Mouse (Mus musculus) right cerebral cortex, adult 18-20 months (tissue): ENCODE data around the gene Wdr81.
A peak's percentile ranks its signal among the peaks of the same experiment; 100 is the strongest.

Experiments
- DNase-seq: peaks from one replicate; pipeline ENCODE4 v3.0.0; 2022; ENCODE audit warnings: mixed read lengths

The Wdr81 gene

DNA sequence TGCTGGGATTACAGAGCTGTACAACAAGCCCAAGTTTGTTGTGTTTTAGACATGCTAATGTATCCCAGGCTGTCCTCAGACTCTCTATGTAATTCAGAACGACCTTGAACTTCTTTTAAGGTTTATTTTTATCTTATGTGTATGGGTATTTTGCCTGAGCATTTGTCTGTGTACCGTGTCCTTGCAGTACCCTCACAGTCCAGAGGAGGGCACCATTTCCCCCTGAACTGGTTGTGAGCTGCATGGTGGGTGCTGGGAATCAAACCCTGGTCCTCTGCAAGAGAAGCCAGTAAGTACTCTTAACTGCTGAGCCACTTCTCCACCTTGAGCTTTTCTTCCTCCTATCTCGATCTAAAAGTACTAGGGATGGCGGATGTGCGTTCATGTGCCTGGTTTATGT lies 20.4 kb downstream of the Wdr81 start:
- DNase-seq: no peak

DNA sequence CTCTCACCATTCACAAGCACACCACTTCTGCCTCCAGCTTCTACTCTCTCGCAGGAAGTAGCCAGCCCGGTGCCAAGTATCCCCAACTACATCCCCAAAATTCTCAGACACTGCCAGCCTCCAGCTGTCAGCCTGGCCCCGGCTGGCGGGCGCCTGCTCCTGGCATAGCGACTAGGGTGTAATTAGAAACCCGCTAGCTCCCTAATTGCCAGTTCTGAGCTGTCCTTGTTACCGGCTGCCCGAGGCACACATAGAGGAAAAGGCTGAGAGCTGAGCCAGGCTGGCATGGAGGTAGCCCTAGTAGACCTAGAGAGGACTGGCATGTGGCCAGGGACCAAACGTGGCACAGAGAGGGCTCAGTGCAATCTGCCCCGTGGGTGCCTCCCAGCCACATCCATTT lies 23.2 kb downstream of the Wdr81 start:
- peak; percentile 80 for DNase-seq

DNA sequence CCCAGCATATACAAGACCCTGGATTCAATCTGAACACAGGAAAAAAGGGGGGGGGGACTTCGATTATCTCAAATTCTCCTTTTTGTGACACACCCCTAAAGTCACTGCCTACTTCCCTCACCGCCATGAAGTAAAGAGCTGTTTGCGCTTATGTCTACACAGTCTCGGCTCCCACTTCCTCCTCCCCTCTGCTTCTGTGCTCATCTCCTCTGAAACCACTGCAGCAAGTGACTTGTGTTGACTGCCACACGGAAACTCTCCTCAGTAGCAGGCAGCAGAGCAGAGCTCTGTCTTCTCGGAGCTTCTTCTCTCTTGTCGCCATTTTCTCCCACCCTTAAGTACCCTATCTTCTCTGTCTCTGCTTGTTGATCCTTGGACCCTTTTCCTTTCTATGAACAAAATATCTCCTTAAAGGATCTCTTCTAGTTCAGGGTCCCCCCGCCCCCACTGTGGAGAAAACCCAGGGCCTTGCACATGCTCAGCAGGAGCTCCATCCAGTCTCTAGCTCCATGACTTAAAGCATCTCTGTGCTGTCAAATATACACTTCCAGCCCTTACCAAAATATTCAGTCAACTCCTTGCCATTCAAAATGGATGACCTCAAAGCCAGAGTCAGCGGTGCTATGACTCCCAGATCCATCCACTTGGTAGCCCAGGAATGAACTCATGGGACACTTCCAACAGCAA lies 25.4 kb downstream of the Wdr81 start:
- no peak for DNase-seq

DNA sequence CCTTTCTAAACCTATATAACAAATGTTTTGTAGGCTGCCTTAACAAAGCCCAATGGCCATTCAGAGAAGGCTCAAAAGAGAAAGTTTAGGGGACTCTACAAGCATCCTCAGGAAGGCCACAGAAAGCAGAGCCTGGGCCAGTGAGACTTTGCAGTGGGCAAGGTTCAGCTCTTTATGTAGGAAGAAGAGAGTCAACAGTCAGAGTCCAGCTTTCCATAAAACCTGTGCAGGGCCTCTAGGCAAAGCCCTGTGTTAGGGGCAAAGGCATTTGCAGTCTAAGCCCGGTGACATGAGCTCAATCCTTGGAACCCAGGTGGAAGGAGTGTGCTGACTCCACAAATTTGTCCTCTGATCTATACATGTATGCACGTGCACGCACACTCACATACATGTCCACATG lies 30.1 kb downstream of the Wdr81 start:
- DNase-seq: no peak

DNA sequence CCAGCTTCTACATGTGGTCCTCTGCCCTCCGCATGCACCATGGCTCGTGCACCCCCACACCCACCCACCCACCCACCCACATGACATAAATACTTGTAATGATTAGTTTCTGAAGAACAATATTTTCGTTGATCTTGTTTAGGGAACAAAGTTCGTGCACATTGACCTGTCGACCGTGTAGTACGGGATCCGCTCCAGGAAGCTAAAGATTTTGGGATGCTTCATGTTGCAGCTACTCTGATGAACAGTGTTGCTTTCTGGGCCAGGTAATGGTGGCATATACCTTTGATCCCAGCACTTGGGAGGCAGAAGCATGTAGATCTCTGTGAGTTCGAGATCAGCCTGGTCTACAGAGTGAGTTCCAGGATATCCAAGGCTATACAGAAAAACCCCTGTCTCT lies 30.5 kb downstream of the Wdr81 start:
- no peak for DNase-seq

DNA sequence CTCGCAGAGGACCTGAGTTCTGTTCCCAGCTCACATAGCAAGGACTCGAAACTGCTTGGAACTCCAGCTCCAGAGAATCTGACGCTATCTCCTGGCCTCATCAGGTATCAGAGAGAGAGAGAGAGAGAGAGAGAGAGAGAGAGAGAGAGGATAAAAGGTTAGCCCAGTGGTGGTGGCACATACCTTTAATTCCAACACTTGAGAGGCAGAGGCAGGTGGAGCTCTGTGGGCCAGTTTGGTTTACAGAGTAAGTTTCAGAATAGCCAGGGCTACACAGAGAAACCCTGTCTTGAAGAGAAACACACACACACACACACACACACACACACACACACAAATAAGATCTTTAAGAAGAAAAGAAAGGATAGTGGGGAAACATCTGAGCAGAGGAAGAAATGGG lies 31.4 kb downstream of the Wdr81 start:
- DNase-seq: no peak

DNA sequence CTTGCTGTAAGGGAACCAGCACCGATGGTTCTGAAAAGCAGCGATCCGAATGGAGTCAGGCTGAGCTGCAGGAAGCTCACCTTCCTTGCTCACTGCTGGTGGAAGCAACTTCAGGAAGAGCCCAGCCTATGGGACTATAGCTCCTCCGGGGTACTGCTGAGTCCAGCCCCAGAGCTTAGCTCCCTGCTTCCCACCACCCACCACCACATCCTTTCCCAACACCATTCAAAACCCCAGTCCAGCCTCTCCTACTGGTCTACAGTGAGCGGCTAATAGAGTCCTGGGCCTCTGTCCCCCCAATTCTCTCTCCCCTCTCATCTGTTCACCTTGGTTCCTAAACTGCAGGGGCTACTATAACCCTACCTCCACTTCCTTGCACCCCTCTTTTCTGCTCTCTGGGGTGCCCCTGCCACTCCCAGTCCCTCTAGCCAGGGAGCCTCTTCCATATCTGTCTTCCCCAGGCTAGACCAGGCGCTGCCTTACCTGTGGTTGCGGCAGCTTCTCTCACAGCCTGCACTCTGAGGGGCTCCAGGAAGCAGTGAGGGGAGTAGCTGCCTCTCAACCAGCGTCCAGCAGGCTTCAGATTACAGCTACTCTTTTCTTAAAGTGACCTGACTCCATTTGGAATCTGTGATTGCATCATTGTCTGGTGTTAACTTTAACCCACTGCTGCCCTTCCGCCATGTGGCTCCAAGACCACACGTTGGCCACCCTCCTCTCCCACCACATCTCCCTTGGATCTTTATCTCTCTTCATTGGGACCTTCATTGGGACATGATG lies 32.3 kb downstream of the Wdr81 start, which contains the start of gene Serpinf1:
Gene Serpinf1, minus strand, starts transcription at position 689 of the 780 bp plus-strand sequence.
- DNase-seq: no peak

DNA sequence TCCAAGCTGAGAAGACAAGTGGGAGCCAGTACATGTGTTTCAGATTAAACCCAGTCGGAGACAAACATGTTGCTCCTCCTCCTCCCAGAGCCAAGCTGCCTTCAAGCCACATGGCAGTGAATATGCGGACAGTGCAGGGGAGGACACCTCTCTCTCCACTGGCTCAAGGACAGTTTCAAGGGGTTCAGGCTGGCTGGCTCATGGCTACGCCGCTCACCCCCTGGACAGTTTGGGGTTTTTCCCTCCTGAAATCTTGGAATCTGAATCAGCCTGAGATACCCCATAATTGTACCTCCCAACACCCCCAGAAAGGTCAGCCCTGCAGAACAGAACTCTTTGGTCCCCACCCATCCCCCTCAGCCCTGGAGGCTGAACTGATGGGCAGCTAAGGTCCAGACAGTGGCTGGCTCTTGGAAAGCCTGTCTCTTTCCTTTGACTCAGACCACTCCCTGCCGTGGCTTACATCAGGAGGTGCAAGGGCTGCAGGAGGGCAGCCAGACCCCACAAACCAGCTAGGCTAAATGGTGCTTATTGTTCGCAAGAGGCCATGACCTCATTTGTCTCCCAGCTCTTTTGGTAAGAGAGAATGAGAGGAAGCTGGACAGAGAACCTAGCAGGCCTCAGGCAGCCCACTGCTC lies 33.0 kb downstream of the Wdr81 start:
- DNase-seq: no peak

DNA sequence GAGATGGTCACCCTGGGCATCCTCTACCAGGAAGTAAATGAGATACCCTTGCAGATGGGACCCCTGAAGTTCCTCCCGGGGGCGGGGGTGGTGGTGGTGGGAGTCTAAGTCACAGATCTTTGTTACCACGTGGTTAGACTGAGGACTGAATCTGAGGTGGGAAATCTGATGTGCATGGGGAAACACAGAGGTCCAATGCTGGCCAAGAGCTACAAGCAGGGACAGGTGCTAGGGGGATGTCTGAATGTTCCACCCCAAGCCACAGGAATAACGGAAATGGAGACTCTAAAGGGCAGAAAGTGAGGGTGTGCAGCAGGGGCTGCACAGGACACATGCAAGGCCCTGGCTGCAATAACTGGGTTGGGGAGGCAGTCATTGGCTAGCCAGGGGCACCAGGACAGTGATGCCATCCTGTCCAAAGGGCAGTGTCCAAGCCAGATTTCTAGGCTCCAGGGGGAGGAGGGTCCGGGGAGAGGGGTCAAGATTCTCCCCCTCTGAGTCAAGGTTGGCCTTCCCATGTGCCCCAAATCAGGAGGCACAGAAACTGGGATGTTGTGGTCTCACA lies 33.6 kb downstream of the Wdr81 start:
- DNase-seq: no peak

DNA sequence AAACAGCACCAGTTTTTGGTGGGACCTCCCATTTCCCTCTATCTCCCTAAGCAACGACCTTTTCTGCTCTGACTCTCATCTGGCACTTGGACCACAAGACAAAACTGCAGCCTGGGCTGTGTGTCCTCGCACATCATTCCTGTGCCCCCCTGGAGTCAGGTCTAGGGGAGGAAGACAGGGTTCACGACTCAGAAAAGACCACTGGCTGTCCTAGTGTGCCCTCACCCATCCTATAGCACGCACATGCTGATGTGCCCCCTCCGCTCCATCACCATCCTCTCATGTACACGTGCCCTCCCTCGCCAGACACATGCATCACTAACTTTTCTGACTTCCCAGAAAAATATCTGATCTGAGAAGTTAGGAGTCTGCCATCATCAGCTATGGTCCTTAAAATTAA lies 34.5 kb downstream of the Wdr81 start:
- no peak for DNase-seq

DNA sequence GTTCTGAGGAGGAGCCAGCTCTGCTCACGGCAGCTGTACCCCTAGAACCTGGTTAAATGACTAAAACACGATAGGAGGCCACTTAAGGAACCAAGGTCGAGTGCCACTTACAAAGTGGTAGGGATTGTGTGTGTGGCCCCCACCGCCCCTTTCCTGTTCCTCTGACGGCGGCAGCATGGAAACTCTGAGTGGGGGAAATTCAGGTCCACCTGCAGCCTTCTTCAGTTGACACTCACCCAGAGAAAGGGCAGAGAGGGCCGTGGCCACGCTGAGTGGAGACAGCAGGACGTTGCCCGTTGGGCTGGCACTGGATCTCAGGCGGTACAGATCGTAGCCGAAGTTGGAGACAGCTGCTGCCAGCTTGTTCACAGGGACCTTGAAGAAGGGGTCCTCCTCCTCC lies 38.5 kb downstream of the Wdr81 start:
- DNase-seq: no peak

DNA sequence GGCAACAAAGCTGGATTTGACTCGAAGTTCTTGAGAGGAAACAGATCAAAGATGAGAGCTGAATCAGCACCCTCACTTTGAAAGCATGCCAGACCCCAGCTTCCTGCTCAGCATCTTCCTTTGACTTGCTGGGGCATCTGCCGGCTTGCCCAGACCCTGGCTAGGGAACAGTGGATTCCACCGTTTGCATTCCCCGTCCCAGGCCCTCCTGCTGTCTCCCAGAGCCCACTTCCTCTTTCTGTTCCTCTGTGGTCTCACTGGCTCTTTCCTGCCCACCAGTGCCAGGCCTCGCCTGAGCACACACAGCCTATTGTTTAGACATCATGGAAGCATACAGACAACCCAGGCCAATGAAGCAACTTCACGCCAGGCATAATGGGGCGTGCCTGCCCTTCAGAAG lies 39.4 kb downstream of the Wdr81 start:
- no peak for DNase-seq

DNA sequence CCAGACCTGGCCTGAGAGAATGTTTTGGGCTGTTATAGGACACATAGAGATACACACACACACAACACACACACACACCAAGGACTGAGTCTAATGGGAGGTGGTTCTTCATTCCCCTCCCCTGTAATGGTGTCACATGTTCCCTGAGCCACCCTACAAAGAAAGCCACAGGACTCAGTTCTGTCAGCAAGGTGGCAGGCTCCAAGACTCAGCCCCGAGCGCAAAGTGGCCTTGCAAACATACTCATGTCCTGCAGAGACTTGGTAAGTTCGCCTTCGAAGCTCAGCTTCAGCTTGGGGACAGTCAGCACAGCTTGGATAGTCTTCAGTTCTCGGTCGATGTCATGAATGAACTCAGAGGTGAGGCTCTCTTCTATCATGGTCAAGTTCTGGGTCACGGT lies 43.9 kb downstream of the Wdr81 start:
- no peak for DNase-seq

DNA sequence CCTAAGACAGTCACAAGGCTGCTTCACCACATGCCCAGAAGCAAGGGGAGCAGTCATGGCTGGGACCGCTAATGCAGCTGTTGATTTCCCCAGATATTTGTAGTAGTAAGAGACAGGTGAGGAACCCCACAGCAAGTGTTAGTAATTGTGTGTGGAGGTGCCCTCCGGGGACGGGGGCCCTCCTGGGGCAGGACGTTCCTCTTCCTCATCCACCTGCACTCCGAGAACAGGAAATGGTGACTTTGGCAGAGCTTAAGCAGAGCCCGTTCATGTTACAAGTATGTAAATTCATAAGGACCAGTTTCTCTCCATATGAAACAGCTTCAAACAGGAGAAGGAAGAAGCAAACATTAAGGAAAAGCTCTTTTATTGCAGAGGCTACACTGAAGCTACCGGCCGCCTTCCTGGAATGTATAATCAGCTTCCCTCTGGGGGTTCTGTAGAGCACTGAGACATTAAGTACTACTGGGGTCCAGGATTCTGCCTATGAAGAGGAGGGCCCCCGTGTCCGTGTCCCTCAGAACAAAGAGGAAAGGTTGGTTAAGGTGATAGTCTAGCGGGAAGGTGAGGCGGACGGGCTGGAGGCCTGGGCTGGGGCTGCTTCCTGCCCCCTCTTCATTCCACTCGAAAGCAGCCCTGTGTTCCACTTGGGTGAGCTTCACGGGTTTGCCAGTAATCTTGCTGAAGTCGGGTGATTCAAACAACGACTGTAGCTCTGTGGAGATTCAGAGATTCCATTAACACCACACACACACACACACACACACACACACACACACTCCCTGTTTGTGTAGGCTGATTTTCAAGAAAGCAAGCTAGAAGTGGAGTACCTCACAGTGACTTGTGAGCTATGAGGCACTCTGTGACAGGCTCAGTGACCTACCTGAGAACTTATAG lies 44.6 kb downstream of the Wdr81 start:
- DNase-seq: no peak

DNA sequence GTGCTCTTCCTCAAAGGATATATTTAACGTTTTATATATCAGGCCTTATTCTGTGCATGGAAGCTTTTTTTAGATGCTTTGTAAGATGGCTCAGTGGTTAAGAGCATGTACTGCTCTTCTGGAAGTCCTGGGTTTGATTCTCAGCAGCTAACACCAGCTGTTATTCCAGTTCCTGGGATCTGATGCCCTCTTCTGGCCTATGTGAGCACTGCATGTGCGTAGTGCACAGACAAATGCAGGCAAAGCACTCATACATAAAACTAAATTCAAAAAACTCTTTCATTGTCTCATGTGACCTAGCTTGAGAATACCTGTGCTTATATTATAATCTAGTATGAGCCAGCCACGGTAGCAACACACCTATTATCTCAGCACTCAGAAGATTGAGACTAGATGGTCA lies 47.7 kb downstream of the Wdr81 start:
- no peak for DNase-seq

DNA sequence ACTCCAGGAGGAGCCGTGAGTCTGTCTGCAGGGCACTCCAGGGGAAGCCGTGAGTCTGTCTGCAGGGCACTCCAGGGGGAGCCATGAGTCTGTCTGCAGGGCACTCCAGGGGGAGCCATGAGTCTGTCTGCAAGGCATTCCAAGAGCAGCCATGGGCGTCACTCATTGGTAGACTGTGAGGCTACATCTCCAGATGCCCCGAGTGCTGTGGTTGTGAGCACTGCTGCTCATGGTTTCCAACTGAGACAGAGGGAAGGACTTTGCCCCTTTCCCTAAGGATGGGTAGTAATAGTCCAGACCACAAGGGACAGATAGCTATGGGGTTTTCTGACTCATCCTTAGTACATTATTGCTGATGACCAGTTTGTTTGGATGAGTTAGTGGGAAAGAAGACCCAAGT lies 48.4 kb downstream of the Wdr81 start:
- no peak for DNase-seq

DNA sequence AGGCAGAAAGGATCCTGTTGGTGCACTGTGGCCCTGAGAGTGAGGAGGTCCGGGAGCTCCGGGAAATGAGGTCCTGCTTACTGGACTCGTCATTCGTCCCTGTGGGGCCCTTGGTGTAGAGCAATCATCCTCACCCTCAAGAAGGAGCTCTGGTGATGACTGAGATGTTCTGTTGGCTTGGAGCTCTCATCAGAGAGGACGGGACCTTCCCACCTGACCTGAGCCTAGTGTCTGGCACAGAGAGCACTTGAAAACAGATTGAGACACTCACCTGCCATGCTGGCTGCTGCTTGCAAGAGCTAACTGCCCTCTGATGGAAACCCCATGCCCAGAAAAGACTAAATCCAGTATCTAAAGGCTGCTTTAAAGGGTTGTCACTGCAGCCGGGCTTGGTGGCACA lies 49.7 kb downstream of the Wdr81 start:
- no peak for DNase-seq

DNA sequence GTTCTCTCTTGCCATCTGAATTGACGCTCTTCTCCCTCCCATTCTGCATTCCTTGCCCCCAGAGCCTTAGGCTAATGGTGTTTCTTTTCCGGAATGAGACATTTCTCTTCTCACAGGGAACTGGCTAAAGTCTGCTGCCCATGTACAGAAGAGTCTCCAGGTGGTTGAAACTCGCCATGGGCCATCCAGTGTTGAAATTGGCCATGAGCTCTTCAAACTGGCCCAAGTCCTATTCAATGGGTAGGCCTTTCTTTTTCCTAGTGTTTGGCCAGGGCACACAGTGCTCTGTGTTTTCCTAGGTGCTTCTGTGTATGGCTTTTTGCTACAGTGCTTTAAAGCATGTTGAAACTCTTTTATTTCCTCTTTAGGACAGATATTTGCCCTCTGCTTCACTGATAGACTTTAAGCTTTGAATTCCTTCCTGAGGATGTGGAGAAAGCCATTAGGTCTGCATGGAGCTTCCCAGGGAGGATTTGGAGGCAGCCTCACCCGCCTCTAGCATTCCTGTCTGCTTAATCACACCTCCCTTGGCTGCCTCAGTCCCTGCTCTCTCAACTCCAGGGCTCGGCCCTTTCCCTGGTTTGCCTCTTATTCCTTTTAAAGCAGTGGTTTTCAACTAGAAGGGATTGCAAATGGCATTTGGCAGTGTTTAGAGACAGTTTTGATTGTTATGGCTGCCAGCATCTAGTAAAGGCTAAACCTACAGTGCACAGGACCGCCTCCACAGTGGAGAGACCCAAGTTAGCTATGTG lies 51.0 kb downstream of the Wdr81 start:
- no peak for DNase-seq

DNA sequence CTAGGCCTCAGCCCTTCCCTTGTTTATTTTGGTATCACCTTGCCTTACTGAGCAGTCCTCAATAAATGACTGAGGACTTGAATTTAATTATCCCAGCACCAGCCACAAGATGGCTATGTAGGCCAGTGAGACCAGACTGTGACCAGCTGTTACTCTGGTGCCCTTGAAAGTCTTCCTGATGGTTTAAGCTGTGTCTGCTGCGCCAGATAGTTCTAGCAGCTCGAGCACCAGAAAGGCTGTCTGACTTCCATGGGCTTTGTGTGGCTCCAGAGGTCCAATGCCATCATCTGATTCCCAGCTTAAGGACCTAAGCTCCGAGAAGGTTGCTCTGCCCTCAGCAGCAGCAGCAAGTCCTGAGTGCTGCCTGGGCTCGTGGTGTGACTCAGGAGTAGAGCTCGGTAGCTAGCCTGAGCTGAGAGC lies 52.2 kb downstream of the Wdr81 start:
- peak; percentile 60 for DNase-seq

DNA sequence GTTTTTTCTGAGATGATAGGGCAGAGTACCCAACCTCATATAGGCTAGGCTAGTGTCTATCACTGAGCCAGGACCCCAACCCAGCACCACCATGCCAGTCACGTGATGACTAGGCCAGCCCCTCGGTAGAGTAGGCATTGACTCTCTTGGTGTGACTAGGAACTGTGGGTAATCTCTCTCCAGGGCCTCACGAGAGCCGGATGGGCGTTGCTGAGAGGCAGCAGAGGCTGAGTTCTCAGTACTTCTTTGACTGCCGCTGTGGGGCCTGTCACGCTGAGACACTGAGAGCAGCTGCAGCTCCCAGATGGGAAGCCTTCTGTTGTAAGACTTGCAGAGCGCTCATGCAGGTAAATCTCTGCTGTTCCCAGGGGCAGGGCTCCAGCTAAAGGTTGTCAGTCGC lies 54.4 kb downstream of the Wdr81 start:
- no peak for DNase-seq

DNA sequence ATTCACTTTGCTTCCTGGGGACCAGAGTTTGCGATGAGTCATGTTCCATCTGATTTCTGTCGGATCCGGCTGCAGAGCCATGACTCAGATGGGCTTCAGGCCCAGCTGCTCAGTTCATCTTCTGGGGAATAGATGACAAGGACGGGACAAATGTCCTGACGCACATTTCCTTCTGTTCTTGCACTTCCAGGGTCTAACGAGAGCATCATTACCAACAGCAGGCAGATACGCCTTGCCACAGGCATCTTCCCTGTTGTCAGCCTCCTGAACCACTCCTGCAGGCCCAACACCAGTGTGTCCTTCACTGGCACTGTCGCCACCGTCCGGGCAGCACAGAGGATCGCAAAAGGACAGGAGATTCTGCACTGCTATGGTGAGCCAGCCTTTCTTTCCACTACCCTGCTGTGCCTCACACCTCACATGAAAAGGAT lies 55.1 kb downstream of the Wdr81 start:
- DNase-seq: peak; percentile 82

DNA sequence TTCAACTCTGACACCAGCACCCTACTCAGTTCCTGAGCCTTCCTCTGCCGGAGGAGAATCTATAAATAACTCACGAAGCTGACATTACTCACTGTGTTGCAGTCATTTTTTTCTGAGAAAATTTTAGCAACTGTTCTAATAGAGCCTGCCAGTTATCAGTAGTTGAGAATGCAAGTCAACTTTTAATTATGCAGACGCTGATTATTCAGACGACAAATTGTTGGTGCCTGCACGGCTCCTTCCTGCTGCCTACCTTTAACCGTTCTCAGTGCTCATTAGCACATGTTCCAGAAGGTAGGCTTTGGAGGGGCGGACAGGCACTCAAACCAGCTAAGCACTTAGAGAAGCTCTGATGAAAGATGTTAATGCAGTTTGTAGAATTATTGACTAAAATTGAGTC lies 57.1 kb downstream of the Wdr81 start:
- no peak for DNase-seq
